Mouse (Mus musculus): Measurements from ENCODE around the gene Ebna1bp2.

Ebna1bp2 gene

DNA sequence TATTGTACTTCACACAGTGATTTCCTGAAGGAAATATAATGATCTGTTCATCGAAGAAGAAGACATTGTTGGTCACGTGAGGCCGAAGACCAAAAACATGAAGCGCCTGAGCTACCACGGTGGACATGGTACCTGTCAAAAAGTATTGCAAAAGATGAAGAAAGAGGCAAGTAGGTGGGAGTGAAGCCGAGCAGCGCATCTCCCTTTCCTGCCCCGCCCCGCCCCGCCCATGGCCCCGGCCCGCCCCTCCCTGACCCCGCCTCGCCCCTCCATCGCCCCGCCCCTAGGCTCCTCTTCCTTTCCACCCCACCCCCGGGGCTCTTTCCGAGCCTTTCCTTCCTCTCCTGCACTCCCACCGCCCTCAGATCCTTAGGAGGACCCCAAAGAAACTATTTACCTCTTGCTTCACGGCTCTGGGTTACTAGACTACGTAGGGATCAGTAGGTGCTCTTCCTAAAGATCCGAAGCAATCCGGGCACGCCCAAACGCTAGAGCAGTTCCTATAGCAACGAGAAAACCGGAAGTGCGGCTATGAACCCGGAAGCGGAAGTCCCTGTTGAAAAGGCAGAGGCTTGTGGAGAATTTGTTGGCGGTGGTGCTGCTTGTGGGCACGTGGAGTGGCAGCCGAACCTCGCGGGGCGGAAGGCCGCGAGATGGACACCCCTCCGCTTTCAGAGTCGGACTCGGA is at the start of gene Ebna1bp2, which contains the start of gene Cfap57:
Gene Ebna1bp2, plus strand, starts transcription at position 521 of the 688 bp plus-strand sequence.
Gene Cfap57, minus strand, starts transcription at position 499 of the 688 bp plus-strand sequence.
- peak; percentile 90 to 93 for DNase-seq

DNA sequence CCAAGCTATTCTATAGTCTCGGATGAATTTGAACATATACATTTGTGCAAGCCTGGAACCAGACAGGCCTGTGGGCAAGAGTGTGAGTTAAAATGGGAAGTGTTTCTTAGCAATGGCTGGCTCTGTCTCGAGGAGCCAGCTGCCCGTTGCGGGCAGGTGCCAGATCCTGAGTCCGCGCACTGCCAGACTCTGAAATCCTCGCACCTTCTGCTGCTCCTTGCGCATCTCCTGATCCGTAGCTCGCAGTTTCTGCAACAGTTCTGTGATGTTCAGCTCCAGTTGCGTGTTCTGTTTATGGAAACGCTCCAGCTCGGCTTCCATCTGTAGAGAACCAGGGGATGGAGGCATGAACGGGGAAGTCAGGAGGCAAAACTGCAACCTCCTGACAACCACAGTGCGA is 49.2 kb upstream of the Ebna1bp2 start:
- peak; percentile 59 to 64 for DNase-seq

DNA sequence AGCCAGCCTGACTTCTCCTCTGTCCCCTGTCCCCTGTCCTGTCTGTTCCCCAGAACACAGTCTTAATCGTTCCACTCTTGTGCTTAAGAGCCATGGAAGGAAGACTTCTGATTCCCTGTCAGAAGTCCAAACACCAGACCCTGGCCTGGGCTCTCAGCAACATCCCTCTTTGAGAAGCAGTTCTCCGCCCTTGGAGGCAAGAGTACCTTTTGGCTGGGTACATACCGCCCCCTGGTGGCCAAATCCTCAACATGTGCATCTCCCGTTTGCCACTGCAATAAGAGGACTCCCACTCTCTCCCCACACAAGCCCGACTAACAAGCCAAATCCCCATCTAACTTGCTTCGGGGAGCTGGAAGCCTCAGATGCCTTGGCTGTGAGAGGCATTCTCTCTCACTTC is 44.5 kb upstream of the Ebna1bp2 start:
- peak; percentile 94 to 97 for DNase-seq

DNA sequence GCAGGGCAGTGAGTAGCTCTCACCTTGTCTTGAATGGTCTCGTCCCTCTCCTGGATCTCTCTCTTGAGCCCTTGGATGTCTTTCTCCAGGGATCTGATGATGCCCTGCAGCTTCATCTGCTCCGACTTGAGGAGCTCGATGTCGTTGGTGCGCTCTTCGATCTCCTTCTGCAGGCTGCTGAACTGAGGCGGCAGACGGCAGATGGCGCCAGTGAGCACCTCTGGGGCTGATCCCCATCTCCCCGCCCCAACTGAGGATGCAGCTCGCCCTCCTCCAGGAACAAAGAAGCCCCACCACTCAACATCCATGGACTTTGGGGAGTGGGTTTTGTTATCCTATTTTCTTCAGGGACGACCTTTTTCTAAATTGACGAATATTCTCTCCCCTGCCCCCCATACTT is 41.3 kb upstream of the Ebna1bp2 start:
- peak; percentile 53 to 78 for DNase-seq

DNA sequence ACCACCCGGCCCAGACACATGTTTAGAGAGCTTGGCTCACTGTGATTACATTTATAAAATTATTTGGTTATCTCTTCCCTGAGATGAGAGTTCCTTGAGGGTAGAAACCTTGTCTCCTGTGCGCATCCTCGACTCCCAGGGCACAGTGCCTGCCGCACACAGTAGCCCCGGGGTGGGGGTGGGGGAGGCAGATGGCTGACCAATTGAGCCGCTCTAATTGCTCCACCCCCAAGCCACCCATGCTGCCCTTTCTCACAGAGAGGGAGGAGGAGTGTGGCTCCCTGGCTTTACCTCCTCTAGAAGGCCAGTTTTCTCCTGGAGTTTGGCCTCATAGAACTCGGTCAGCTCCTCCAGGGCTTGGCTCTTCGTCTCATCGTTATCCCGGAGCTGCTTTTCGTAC is 39.1 kb upstream of the Ebna1bp2 start:
- peak; percentile 67 to 73 for DNase-seq

DNA sequence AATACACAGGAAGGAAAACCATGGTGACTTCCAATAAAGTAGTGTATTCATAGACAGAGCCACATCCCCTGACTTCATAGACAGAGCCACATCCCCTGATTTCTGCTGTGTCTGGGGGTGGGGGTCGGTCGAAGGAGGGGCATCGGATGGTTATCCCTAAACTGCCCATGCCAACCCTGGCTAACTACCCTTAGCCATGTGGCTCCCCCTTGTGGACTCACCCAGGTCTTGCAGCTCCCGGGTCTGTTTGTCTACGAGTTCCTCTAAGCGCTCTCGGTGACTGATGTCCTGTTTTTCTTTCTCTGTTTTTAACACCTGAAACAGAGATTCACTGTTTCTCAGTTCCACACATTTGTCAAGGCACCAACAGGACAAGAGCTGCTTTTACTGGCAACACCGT is 38.0 kb upstream of the Ebna1bp2 start:
- DNase-seq, result no peak

DNA sequence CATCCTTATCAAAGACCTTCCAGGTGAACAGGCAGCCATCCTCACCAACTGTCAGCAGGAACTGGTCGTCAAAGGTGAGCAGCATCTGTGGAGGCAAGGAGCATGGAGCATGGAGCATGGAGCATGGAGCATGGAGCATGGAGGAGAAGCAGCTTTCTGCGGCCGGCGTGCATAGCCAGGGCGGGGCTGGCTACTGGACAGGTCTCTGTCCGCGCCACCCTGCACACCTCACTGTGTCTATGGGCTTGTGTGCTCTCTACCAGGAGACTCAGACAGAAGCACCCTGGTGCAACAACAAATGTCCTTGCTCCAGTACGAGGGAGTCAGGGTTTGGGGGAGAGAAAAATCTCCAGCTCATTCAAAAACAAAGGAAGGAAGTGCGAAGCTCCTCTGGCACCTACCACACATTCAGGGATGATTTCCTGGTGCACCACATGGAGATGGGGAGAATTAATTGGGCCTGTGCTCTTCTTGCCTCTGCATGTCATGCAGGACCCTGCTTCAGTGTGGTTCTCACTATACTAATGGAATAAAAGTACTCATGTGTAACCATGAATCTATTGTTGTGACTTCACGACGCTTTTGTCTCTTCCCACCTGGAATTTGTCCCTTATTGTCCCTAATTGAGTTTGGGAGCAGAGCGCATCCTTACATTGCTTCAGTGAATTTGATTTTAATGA is 31.4 kb upstream of the Ebna1bp2 start:
- no peak for DNase-seq

DNA sequence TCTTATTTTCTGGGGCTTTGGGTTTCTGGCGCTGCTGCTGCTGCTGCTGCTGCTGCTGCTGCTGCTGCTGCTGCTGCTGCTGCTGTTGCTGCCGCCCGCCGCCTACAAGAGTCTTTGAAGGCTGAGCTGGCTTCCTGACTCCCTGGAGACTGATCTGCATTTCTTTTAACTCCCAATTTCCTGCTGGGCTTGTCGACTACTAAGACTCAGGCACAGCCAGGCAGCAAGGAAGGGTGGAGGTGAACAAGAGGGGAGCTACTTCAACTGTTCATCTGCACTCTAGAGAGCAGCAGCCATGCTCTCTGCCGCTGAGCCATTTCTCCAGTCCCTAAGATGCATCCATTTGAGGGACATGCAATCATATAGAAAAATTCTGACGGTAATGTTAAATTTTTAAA is 30.9 kb upstream of the Ebna1bp2 start:
- no peak for DNase-seq

DNA sequence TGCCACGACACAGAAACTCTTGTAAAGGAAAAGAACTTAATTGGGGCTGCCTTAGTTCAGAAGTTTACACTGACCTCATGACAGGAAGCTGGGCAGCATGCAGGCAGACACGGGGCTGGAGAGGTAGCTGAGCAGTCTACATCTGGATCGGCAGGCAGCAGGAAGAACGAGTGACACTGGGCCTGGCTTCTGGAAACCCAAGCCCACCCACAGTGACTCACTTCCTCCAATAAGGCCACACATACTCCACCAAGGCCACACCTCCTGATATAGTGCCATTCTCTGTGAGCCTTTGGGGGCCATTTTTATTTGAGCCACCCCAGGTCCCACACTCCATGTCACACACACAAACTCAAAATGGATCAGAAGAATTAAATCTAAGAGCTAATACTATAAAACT is 16.5 kb upstream of the Ebna1bp2 start:
- DNase-seq, result no peak

DNA sequence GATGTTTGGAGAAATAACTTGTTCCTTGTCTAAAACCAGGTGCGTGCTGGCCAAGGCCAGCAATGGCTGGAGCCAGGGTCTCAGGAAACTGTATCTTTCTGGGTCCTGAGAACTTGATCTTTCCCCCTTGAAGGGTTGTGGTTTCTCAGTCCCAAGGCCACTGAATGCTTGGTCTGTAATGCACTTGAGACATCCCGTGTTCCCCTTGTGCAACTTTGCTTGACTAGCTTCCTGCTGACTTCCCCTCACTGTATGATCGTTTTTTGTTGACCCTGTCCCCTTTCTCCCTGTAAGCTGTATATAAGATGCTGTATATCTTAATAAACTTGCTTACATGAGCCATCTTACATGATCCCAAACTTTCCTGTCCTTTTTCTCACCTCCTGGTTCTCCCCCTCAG is 10.8 kb upstream of the Ebna1bp2 start:
- DNase-seq, result no peak

DNA sequence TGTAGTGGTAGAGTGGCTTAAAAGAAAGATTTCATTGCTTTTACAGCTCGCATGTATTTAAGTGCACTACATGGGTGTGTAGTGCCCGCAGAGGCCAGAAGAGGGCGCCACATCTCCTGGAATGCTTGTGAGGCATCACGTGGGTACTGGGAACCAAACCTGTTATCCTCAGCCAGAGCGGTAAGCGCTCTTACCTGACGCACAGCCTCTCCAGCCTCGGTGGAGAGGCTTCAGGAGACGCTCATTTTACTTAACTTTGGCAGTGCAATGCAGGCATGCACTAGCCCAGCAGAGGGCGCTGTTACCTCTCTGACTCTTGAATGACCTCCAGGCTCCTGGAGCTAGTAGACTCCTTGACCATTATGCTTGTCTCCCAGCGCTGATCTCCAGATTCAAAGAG is 8.0 kb upstream of the Ebna1bp2 start:
- peak; percentile 55 to 75 for DNase-seq

DNA sequence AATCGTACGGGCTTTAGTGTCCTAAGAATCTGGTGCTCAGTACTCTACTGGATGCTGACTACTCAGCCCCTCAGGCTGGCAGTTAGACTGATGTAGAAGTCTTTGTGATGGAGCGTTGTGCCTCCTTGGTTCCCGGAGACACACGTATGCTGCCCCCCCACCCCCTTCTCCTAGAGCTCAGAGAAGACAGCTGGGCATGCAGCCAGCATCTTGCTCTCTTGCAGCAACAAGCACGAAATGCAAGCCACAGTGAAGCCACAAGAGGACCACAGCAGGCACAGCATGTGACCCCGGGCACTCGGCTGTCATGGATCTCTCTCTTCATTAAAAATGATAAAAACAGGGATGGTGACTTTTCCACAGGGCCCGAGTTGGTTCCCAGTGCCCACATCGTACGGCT is 5.2 kb upstream of the Ebna1bp2 start:
- peak in 1 of 2 experiments; percentile 26 for DNase-seq

DNA sequence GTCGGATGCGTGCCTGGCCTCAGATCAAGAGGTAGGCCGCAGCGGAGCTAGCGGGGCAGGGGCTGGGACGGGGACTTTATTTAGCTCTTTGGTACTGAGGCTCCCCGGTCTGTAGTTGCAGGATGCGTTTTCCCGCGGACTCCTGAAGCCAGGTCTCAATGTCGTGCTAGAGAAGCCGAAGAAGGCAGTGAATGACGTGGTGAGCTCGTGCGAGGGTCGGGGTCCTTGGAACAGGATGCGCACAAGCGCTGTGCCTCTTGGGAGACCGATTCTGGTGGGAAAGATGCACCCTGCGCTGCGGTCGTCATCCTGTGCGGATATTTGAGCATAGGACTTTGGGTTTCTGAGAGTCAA is 345 bp downstream of the Ebna1bp2 start:
- DNase-seq, result no peak

DNA sequence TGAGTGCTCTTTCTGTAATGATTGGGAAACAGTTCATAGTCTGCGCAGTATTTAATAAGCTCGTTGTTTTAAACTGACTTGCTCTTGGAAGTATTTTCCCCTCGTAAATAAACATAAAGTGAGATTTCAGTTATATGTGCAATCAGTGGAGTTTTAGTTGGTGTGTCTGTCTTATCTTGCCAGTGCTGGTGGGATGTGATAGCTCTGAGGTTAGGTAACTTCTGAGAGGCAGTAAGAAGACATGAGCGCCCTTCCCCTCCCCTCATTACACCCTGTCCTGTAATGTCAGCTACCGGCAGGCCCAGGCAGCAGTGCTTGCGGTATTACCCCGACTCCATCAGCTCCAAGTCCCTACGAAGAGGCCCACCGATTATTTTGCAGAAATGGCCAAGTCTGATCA is 1.2 kb downstream of the Ebna1bp2 start:
- DNase-seq, result no peak

DNA sequence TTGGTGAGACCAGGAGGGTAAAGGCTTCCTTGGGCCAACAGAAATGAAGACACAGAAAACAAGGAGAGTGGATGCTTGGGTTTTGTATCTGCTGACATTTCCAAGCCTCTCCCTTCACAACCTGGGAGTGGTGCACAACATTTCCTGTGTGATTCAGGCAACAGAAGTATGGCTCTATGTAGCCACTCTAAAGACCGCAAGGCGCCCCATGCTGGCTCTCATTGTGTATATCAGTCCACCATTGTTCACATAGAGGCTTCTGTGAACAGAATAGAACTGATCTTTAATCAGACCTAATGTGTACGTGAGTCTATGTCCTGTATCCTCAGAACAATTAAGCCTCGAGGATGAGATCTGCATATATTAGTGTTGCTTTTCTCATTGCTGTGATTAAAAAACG is 9.7 kb downstream of the Ebna1bp2 start:
- DNase-seq, result no peak

DNA sequence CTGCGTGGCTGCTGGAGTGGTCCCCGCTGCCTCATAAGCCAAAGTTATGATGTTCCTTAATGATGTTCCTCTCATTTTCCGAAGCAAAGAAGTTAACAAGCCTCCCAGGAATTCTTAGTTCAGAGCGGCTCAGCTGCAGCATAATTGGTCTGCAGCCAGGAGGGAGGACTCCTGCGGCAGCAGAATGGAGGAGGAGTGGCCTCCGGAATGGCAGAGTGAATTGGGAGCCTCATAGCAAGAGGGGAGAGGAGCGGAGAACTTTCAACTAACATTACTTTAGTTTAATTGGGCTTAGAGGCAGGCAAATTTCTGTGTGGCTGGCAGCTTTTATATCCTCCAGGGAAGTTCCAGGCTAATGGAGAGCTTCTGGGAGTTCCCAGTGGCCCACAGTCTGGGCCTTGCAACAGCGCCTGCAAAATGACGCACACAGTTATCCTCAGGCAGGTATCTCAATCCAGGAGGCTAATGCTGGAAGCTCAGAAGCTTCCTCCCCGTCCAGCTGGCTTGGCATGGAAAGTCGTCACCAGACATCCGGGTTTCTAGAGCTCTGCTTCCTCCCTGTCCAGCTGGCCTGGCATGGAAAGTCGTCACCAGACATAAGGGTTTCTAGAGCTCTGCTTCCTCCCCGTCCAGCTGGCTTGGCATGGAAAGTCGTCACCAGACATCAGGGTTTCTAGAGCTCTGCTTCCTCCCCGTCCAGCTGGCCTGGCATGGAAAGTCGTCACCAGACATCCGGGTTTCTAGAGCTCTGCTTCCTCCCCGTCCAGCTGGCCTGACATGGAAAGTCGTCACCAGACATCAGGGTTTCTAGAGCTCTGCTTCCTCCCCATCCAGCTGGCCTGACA is 22.0 kb downstream of the Ebna1bp2 start:
- DNase-seq, result peak; percentile 9 to 19

DNA sequence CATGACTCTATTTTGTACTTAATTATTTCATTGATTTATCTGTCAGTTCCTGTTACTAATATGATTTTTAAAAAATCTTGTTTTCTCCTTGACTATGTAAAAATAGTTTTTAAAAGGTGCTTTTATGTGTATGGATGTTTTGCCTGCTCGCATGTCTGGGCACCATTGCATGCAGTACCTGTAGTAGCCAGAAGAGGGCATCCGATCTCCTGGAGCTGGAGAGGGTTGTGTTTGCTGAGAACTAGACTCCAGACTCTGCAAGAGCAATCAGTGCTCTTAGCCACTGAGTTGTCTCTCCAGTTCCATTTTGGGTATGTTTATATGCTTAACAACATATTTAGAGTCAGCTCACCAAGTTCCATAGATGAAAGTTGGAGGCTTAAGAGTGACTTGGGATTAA is 24.6 kb downstream of the Ebna1bp2 start:
- peak; percentile 70 to 83 for DNase-seq

DNA sequence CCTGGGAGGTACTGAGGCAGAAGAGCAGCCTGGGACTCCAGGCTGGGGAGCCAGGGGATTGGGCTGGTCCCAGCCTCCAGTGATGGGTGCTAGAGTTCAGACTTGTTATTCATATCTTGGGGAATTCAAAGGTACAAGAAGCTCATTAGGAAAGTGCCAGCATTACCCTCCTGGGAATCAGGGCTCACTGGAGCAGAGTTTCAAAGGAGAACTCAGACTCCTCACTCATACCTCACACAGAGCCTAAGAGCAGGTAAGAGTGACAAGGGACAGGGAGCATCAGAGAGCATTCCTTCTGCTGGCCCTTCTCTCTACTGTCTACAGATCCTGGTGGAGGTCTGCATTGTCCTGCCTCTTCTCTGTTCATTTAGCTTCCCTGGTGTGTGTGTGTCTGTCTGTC is 38.1 kb downstream of the Ebna1bp2 start, which contains the start of gene Olfr62:
Gene Olfr62, plus strand, starts transcription at position 301 of the 400 bp plus-strand sequence.
- DNase-seq, result no peak

Measured in cerebellum, postnatal 14 days (tissue).